8 mouse cellular contexts compared by ENCODE assay signal in genomic region chr16:29683563-29683962, GRCm38 (mm10).
DNase-seq lines count a peak whose midpoint lies in the region; ATAC-seq and TF ChIP-seq lines count a peak whose summit lies in the region.

No protein-coding gene starts in this region.

- H3K36me3 ChIP-seq in lung, embryonic 14.5 days (ENCODE audit: insufficient read depth): no peaks in the 10 kb centered on the region
- no peaks in the 10 kb centered on the region for H3K36me3 ChIP-seq in heart, embryonic 11.5 days (ENCODE audit: control insufficient read depth, insufficient read depth, low read length)
- no peaks in the 10 kb centered on the region for H3K36me3 ChIP-seq in kidney, embryonic 16.5 days (ENCODE audit: insufficient read depth, low read length)

- H3K27ac ChIP-seq in lung, embryonic 14.5 days (ENCODE audit: low read depth): peak overlapping the region; percentile 2; the same call in 1 of the 2 replicates
- H3K27ac ChIP-seq in heart, embryonic 11.5 days (ENCODE audit: low read depth, low read length): no peak overlapping the region
- H3K27ac ChIP-seq in kidney, embryonic 16.5 days (ENCODE audit: low read length): no peak overlapping the region

- 15% methylated on average over 12 of the region's 12 CpGs for WGBS in lung, embryonic 14.5 days
- WGBS in lung, adult 2 months: 41% methylated on average over 12 of the region's 12 CpGs
- WGBS in heart, embryonic 11.5 days (ENCODE audit: insufficient replicate concordance): 17% methylated on average over 12 of the region's 12 CpGs
- WGBS in kidney, embryonic 16.5 days: 10% methylated on average over 12 of the region's 12 CpGs

- H3K4me2 ChIP-seq in lung, embryonic 14.5 days: peak overlapping the region; percentile 28
- peak overlapping the region; percentile 42 for H3K4me2 ChIP-seq in heart, embryonic 11.5 days
- 0 out of 2 replicates have a peak overlapping the region, but pooled peaks have one; percentile 8 for H3K4me2 ChIP-seq in kidney, embryonic 16.5 days (replicated peaks; ENCODE audit: low read depth, low read length)

- no peak for TF ChIP-seq POLR2A in lung, adult 2 months (IDR thresholded peaks at IDR 0.05; ENCODE audit: borderline replicate concordance, extremely low read depth, low read depth, low read length)

- no peak for ATAC-seq in lung, embryonic 14.5 days (ENCODE audit: insufficient read depth)
- ATAC-seq in heart, embryonic 11.5 days (replicated peaks; ENCODE audit: insufficient number of reproducible peaks, low FRiP score, low TSS enrichment): no peak
- no peak for ATAC-seq in kidney, embryonic 16.5 days (ENCODE audit: low FRiP score, low TSS enrichment)

- H3K9ac ChIP-seq in lung, embryonic 14.5 days: no peak overlapping the region
- no peak overlapping the region; the same call in 1 of the 2 replicates for H3K9ac ChIP-seq in heart, embryonic 11.5 days (ENCODE audit: low read depth, low read length)
- no peak overlapping the region for H3K9ac ChIP-seq in kidney, embryonic 16.5 days (replicated peaks; ENCODE audit: low read length)

- H3K9me3 ChIP-seq in lung, embryonic 14.5 days (ENCODE audit: low read depth, low read length): no peaks in the 10 kb centered on the region
- no peaks in the 10 kb centered on the region for H3K9me3 ChIP-seq in heart, embryonic 11.5 days (replicated peaks; ENCODE audit: control insufficient read depth, low read length)
- no peaks in the 10 kb centered on the region for H3K9me3 ChIP-seq in kidney, embryonic 16.5 days (ENCODE audit: low read length)

- peak; percentile 28 for DNase-seq in lung, embryonic 14.5 days
- no peak for DNase-seq in lung, adult 2 months
- peak; percentile 82 for DNase-seq in retina, embryonic 14.5 days (ENCODE audit: low spot score)
- no peak for DNase-seq in right cerebral cortex, adult 2 months (ENCODE audit: low spot score in 2 of 2)
- DNase-seq in left cerebral cortex, adult 11 months (ENCODE audit: low spot score): no peak
- no peak for DNase-seq in layer of hippocampus, adult 9-10 months (ENCODE audit: low spot score)

- H3K4me3 ChIP-seq in lung, embryonic 14.5 days (ENCODE audit: low read depth, low read length): no peak overlapping the region
- no peak overlapping the region for H3K4me3 ChIP-seq in lung, adult 2 months (replicated peaks; ENCODE audit: extremely low read depth, low read depth, low read length)
- no peak overlapping the region for H3K4me3 ChIP-seq in heart, embryonic 11.5 days (ENCODE audit: low read depth, low read length)
- no peak overlapping the region for H3K4me3 ChIP-seq in kidney, embryonic 16.5 days (ENCODE audit: low read length)

- TF ChIP-seq CTCF in lung, embryonic 14.5 days (IDR thresholded peaks at IDR 0.05; ENCODE audit: low read depth): no peak
- TF ChIP-seq CTCF in lung, adult 2 months (IDR thresholded peaks at IDR 0.05; ENCODE audit: insufficient read depth, low read length): no peak

- H3K27me3 ChIP-seq in lung, embryonic 14.5 days (ENCODE audit: insufficient read depth, low read length): no peaks in the 10 kb centered on the region
- H3K27me3 ChIP-seq in heart, embryonic 11.5 days (ENCODE audit: control insufficient read depth, insufficient read depth, low read length): 0 out of 2 replicates have a peak, but pooled peaks cover 2% of the 10 kb centered on the region
- H3K27me3 ChIP-seq in kidney, embryonic 16.5 days (ENCODE audit: insufficient read depth, low read length): no peaks in the 10 kb centered on the region

- H3K4me1 ChIP-seq in lung, embryonic 14.5 days (ENCODE audit: insufficient read depth): peaks cover 7% of the 10 kb centered on the region
- H3K4me1 ChIP-seq in lung, adult 2 months (ENCODE audit: control insufficient read depth, insufficient read depth, low read length): 0 out of 2 replicates have a peak, but pooled peaks cover 2% of the 10 kb centered on the region
- H3K4me1 ChIP-seq in heart, embryonic 11.5 days (ENCODE audit: control insufficient read depth, insufficient read depth, low read length): peaks cover 12% of the 10 kb centered on the region; the same call in 1 of the 2 replicates
- H3K4me1 ChIP-seq in kidney, embryonic 16.5 days (ENCODE audit: insufficient read depth, low read length): peaks cover 16% of the 10 kb centered on the region

Comparison
In these comparisons a context has a peak if more than half of its experiments do, and no peak if none do; other contexts are left out.
1. DNase-seq: peak in lung, embryonic 14.5 days (single experiment) and retina, embryonic 14.5 days (single experiment); none in lung, adult 2 months (single experiment), right cerebral cortex, adult 2 months (0 of 2), left cerebral cortex, adult 11 months (single experiment) and layer of hippocampus, adult 9-10 months (single experiment).
2. Peak in every context shown above with its lines, with median percentiles within 50 percentile points of each other: H3K4me2 ChIP-seq.